Mouse (Mus musculus) layer of hippocampus, postnatal 36 days (tissue): ENCODE measurements around the gene Dnajc28. TPM values are rescaled to one million over a fixed set of nuclear protein-coding genes. Genes with fewer than 3 reads are reported as not detected.
A peak's percentile ranks its signal among the peaks of the same experiment; 100 is the strongest.
"Not testable (repeated sequence)": the region's sequence is repeated elsewhere in the genome, so short reads cannot be mapped to it uniquely, and the experiment has no call there.

Experiments
- DNase-seq, 2 experiments: peaks; one replicate each; pipeline ENCODE4 v3.0.0; 2022
- total RNA-seq, 2 experiments: library from RNA; stranded (reverse); gene quantifications; 2 replicates each; pipeline ENCODE4 v1.2.3; 2021

Gene Dnajc28
- 10 to 100 TPM; 10.3 to 10.8 TPM for total RNA-seq

DNA sequence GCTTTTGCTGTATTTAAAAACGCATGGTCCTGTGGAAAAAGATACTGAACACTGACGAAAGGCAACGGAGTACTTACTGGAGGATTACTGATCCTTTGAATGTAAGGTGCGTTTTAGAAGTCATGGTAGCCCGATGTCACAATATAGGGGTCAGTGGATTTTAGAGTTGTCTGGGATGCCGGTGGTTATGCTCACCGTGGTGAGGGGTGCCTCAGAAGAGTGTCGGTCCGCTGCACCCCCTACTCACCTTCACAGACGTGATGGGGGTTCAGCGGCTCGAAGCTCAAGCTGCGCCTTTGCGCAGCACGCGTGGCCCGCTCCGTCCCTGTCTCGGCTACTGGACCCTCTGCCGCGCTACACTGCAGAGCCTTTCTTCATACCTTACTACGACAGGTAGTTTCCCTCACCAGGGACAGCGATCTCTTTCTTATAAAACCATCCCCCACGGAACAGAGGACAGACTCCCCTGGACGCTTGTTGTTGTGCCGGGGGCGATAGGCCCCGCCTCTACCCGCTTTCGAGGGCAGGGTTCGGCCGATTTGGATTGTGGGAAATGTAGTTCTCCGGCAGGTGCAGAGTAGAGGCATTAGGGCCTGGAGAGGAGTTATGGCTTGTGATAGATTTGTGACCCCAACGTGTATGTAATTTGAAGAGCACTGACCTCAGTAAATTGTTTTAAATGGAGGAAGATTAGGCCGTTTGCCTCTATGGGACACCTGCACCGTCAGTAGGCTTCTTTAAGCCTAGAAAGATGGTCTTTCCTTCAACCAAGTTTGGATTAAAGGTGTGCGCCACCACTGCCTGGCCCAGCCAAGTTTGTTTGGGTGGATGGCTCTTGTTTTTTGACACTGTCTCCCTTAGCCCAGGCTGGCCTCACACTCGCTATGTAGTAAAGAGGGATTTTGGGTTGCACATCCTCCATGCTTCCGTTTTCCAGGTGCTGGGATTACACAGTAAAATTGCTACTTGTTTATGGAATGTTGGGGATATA is at the start of gene Dnajc28:
TSS of gene Dnajc28 (minus strand) at position 516 of the 991 bp plus-strand sequence.
- DNase-seq: peak; percentile 83 to 86

DNA sequence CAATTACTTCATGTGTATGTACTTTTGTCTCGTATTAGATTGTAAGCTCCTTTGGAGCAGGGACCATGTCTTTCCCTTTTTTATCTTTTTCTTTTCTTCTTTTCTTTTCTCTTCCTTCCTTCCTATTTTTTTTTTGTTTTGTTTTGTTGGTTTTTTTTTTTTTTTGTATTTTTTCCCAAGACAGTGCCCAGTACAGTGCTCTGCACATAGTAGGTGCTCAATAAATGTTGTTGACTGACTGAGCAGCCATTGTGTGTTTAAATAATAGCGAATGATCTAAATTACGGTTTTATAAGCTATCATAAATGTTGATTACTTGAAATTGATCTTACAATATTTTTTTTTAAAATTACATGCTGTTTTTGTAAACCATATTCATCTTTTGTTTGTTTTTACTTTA is 45.0 kb upstream of the Dnajc28 start:
- DNase-seq: no peak

DNA sequence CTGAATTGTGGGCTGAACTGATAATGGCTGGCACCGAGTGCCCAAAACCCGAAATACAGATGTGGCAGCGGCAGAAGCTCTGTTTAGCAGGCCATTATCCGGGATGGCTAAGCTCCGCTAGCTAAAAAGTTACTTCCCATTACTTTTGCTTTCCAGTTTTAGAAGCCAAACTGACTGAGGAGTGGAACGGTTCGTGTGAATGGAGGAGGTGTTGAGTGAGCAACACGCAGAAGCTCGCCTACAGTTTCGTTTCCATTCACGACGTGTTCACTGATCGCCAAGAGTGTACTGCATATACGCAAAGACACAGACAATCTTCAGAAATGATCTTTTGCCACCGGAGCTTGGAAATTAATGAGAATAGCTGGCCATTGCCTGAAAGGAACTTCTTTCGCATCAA is 43.5 kb upstream of the Dnajc28 start:
- no peak for DNase-seq

DNA sequence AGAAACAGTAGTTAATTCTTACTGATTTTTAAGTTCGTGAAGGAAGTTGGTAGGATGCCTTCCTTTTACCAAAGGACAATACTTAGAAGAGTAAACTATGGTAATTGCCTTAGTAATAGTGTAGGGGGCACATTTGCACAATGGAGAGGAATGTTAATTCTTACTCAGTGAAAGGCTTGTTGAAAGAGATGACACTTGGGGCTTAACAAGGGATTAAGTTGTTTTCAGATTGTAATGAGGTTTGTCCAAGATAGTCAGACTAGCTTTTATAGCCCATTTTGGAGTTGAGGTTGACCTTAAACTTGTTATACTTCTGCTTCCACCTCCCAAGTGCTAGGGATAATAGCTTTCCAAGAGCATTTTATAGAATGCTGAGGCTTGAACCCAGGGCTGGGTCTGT is 42.6 kb upstream of the Dnajc28 start:
- no peak for DNase-seq

DNA sequence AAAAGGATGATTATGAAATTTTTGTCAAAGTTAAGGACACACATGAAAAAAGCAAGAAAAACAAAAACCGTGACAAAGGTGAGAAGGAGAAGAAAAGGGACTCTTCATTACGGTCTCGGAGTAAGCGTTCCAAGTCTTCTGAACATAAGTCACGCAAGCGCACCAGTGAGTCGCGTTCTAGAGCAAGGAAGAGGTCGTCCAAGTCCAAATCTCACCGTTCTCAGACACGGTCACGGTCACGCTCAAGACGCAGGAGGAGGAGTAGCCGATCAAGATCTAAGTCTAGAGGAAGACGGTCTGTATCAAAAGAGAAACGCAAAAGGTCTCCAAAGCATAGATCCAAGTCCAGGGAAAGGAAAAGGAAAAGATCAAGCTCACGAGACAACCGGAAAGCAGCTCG is 41.0 kb upstream of the Dnajc28 start:
- no peak for DNase-seq

DNA sequence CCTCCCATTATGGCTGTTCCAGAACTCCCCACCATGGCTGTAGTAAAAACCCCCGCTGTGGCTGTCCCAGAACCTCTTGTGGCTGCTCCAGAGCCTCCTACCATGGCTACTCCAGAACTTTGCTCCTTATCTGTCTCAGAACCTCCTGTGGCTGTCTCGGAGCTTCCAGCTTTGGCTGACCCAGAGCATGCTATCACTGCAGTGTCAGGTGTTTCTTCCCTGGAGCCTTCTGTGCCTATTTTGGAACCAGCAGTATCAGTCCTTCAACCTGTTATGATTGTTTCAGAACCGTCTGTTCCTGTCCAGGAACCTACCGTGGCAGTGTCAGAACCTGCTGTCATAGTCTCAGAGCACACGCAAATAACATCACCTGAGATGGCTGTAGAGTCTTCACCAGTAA is 39.6 kb upstream of the Dnajc28 start:
- no peak for DNase-seq

DNA sequence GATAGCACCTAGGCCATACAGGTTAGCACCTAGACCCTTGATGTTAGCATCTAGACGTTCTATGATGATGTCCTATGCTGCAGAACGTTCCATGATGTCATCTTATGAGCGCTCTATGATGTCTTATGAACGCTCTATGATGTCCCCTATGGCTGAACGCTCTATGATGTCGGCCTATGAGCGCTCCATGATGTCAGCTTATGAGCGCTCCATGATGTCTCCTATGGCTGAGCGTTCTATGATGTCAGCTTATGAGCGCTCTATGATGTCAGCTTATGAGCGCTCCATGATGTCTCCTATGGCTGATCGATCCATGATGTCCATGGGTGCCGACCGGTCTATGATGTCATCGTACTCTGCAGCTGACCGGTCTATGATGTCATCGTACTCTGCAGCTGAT is 38.5 kb upstream of the Dnajc28 start:
- no peak for DNase-seq

DNA sequence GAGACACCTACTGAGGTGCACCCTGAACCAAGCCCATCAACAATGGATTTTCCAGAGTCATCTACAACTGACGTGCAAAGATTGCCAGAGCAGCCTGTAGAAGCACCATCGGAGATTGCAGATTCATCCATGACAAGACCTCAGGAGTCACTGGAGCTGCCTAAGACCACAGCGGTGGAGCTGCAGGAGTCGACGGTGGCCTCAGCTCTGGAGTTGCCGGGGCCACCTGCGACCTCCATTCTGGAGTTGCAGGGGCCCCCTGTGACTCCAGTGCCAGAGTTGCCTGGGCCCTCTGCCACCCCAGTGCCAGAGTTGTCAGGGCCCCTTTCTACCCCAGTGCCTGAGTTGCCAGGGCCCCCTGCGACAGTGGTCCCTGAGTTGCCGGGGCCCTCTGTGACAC is 36.5 kb upstream of the Dnajc28 start:
- DNase-seq: no peak

DNA sequence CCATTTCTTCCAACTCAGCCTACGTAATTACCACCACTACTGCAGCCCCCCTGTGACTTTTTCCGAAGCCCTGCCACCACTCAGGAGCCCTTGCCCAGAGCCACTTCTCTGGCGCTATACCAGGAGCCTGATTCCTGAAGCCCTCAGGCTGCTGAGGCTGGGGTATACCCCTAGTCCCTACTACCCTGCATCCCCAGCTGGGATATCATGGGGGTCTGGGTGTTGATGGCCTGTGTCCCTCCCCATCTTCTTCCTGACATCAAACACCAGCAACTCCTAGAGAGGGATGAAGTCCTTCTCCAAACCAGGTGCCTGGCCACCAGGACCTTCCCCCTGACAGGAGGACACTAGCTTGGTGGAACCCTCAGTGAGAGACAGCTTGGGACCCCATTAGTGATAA is 33.4 kb upstream of the Dnajc28 start:
- no peak for DNase-seq

DNA sequence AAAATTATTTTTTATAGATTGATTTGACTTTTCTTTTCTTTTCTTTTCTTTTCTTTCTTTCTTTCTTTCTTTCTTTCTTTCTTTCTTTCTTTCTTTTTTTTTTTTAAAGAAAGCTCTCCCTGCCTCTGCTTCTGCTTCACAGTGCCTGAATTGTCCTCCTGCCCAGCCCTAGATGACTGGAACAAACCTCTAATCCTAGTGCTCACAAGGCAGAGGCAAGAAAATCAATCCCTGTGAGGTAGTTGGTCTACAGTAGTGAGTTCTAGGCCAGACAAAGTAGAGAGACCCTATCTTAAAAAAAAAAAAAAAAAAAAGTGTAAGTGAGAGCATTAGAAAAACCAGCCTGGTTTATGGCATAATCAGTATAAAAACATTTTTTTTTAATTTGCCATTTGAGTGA is 31.0 kb upstream of the Dnajc28 start:
- DNase-seq: no peak

DNA sequence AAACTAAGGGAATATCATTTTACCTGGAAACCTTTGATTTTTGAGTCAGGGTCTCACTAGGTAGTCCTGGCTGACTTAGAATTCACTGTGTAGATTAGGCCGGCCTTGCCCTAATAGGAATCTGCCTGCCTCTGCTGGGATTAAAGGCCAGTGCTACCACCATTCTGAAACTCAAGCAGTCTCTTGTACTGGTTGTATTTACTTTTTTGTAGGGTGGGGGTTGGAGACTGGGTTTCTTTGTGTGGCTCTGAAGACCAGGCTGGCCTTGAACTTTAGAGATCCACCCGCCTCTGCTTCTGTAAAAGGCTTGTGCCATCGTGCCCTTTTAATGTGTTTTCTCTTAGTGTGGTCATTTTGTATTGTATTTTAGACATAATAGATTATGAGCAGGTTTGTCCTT is 30.4 kb upstream of the Dnajc28 start:
- no peak for DNase-seq

DNA sequence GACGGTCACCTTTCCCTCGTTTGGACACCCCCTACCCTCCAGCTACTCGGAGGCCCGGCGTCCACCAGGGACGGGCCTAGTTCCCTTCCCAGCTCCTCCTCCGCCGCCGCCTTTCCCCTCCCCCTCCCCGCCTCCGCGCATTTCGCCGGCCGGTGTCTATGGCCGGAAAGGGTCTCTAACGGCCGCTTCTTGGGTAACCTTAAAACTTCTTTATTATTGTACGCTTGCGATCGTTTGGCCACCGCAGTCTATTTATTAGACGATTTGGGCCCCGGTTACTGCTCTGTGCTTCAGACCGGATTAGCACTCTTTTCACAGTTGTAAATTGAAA is 29.4 kb upstream of the Dnajc28 start:
- DNase-seq: peak; percentile 72 to 76

DNA sequence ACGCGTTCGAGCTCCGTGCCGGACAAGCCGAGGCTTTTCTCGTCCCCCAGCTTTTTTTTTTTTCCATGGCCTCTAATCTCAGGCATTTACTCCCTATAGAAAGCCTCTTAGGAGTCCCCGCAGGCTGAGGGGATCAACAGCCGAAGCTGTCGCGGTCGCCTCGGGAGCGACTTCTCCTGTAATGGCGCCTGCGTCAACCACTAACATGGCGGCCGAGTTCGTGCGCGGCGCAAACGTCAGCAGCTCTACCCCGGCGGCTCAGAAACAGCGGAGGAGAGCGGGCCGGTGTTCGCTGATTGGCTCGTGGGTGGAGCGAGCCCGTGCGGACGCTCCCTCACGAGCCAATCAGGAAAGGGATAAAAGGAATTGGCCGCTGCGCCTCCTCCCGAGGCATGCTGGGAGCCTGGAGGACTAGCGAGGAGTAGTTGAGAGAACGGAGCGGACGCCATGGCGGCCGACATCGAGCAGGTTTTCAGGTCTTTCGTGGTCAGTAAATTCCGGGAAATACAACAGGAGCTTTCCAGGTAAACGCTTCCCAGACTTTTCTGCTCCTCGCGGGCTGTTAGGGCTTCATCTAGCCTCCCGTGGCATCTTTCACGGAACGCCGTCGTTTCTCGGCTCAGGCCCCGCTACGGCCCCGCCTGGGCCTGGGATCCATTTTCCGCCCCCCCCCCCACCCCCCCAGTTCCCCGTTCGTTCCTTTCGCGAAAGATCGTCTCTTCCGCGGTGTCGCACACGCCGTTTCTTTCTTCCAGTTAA is 28.8 kb upstream of the Dnajc28 start, which contains the start of gene Son:
TSS of gene Son (plus strand) at position 46 of the 759 bp plus-strand sequence.
- DNase-seq: peak; percentile 96 to 97

DNA sequence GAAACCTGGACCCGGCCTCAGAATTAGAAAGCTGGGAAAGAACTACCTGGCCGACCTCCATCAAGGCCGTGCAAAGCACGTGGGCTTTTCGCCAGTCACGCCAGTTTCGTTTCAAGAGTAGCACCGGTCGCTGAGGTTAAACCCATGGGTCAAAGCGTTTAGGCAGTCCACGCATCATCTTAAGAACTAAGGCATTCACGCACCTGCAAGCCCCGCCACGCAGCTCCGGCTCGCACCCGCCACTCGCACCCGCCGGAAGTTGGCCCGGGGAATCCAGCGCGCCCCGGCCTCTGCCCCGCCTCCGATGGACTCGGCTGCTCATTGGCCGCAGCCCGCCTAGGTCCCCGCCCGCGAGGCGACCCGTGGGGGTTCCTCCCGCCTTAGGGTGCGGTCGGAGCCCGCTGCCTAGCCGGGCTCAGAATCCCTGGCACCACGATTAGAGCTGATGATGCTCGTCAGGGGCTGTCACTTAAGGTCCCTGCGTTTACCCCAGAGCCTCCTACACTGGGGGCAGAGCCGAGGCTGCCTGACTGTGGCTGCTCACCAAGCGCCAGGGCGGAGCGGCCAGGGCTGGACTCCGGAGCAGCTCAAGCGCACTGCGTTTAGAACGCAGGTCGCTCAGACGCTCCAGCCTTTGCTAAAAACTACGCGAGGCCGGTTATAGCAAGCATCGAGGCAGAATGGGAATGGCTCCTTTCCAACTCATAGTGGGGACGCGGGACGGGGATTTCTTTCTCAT is 28.0 kb upstream of the Dnajc28 start, which contains the start of gene Gart:
TSS of gene Gart (minus strand) at position 272 of the 739 bp plus-strand sequence.
- DNase-seq: peak; percentile 93 to 94

DNA sequence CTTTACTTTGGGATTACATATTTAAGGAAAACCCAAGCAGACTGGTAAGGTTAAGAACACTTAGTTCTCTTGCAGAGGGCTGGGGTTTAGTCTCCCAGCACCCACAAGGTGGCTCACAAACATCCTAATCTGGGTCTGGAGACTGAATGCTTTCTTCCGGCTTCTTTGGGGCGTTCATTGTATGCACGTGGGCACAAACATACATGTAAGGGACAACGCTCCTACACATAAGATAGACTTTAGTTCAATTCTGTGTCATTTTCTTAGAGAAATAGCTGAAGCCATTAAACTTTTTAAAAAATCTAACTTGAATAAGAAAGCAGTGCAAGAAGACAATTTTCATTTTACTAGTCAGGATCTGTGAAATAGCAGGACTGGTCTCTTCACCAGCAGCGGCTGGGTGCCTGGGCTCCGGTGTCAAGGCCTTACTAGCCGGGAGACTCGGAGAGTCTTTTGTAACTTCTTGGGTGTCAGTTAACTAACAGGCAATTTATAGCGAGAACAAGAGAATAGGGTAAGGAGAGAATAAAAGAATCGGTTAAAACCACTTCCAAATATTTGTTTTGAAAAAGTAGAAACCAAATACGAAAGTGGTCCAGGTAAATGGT is 27.3 kb upstream of the Dnajc28 start:
- DNase-seq: no peak

DNA sequence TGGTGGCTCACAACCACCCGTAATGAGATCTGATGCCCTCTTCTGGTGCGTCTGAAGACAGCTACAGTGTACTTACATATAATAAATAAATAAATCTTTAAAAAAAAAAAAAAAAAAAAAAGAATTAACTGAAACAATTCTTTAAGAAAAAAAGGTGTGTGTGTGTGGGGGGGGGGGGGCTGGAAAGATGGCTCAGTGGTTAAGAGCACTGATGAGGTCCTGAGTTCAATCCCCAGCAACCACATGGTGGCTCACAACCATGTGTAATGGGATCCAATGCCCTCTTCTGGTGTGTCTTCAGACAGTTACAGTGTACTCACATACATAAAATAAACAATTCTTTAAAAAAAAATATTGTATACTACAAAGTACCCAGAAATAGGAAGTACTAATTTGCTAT is 26.6 kb upstream of the Dnajc28 start:
- not testable (repeated sequence) for DNase-seq

DNA sequence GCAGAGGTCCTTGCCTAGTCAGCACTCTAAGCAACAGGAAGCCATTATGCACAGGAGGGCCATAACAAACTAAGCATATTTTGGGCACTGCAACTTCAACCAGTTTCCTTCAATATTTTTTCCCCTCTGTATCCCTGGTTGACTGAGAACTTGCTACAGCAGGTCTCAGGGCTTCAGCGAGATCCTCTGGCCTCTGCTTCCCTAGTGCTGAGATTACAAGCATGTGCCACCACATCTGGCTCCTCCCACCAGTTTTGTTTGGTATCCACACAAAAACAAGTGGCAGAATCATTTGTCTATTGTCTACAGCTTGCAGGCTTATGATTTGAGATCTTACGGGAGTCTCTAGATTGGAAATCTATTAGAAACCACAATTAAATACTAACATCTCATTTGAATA is 26.1 kb upstream of the Dnajc28 start:
- no peak for DNase-seq

DNA sequence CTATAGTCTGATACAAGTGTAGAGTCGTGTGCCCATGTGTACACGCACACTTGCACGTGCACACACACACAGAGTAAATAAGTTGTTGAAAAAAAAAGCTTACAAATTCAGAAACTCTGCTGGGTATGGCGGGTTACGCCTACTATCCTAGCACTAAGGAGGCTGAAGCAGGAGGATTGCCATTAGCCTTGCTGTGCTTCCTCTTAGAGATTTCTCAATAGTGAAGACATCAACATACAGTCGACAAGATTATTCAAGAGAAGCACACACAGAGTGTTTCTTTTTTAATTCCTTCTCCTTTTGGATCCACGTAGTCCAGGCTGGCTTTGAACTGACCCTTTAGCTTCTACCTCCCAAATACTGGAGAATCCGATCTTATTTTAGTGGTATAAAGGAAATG is 21.3 kb upstream of the Dnajc28 start:
- no peak for DNase-seq

DNA sequence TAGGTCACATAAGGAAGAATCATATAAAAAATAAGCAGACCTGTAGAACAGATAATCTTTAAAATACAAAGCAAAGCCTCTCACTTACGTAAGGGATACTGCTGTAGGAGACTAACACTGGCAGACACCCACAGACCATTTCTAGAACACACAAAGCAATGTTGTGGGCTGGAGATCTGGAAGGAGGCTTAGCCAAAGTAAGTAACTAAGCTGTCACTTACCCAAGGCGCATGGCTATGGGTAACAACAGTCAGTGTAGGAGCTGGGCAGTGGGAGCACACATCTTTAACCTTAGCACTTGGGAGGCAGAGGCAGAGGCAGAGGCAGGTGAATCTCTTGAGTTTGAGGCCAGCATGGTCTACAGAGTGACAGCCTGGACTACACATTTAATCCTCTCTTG is 20.8 kb upstream of the Dnajc28 start:
- no peak for DNase-seq

DNA sequence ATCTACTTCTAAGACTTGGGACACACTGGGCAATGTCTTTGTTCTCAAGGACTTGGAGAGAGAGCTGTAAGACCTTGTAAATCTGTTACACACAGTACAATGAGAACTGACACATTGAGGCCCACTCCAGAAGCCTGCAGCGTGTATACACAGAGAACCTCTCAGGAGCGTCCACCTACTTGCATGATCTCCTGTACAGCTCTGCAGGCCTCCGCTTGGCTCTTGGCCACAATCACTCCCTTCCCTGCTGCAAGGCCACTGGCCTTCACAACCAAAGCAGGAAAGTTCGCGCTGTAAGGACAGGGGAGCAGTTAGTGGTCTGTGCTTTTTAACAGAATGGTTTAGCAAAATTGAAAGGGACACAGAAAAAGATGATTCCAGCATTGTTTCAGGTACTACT is 20.3 kb upstream of the Dnajc28 start:
- DNase-seq: no peak

DNA sequence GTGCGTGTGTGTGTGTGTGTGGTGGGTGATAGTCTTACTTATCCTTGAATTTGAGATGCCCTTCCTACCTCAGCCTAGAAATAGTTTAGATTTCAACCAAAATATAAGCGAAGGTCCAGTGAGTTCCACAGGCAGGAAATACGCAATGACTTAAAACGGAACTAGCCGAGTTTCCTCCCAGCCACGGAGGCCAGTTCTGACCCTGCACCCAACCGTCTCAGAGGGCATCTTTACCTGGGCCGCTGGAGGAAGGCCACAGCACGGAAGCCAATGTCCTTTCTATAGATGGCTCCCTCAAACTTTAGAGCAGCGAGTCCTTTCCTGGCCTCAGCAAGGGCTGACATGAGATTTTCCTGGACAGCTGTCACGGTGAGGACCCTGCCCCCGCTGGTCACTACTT is 14.8 kb upstream of the Dnajc28 start:
- DNase-seq: no peak

DNA sequence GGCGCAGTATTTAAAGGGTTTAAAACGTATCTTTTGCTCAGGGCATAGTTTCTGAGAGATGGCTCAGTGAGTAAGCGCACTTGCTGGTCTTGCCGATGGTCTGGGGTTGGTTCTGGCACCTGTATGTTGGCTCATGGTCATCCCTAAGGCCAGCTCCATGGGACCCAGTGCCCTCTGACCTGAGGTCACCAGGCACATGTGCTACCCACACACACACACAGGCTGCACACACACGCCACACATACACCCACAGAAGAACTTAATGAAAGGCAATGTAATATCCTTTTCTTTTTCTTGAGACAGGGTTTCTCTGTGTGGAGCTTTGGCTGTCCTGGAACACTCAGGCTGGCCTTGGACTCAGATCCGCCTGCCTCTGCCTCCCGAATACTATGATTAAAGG is 14.1 kb upstream of the Dnajc28 start:
- DNase-seq: no peak
